Mouse (Mus musculus): Measurements from ENCODE around the gene Smarcd1.

DNA sequence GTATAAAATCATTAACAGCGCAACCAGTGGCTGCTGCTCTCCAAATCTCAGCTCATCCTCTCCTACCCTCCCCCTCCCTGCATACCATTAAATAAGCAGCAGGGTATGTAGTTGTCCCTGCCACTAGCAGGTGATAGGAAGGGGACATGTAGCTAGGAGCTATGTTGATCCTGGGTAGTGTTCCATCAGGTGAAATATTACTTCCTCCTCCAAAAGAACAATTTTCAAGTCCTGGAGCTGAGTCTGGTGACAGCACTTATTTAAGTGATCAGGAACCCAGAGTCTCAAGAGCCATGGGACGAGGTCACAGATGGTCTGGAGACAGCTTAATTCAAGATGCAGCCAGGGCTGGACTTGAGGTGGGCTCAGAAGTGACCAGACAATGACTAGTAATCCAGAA is 33.7 kb downstream of the Smarcd1 start:
- TF ChIP-seq POLR2A (IDR thresholded peaks at IDR 0.05; ENCODE audit: borderline replicate concordance, control insufficient read depth, low read depth, low read length) (no peak), CTCF (IDR thresholded peaks at IDR 0.05; ENCODE audit: control insufficient read depth, insufficient read depth, low read length) (no peak)

Data from bone marrow, adult 2 months (tissue).